Mouse (Mus musculus) embryonic facial prominence, embryonic 13.5 days (tissue): ENCODE results near the gene Sh3bgr. TPM values are rescaled to one million over a fixed set of nuclear protein-coding genes. Genes with fewer than 3 reads are reported as not detected.

ENCODE experiments used
- ATAC-seq: fragments of 200-750 bp; cut with Nextera tagmentation; 2 replicates; pipeline ENCODE4 v1.8.0; 2017; ENCODE audit warnings: low read depth; ENCODE audit not compliant: insufficient number of reproducible peaks, insufficient read depth, low FRiP score, low TSS enrichment
- H3K27ac ChIP-seq: fragments of 300-500 bp; sonication (generic); 2 replicates; pipeline ENCODE4 v1.5.1; 2015; ENCODE audit warnings: moderate library complexity, mild to moderate bottlenecking, inconsistent platforms
- H3K27me3 ChIP-seq: fragments of 300-500 bp; sonication (generic); 2 replicates; pipeline ENCODE4 v1.6.1; 2015; ENCODE audit warnings: mild to moderate bottlenecking, inconsistent platforms
- H3K36me3 ChIP-seq: fragments of 300-500 bp; sonication (generic); 2 replicates; pipeline ENCODE4 v1.6.1; 2015; ENCODE audit warnings: mild to moderate bottlenecking, inconsistent platforms
- H3K4me1 ChIP-seq: fragments of 300-500 bp; sonication (generic); 2 replicates; pipeline ENCODE4 v1.6.1; 2015; ENCODE audit warnings: inconsistent platforms
- H3K4me2 ChIP-seq: fragments of 300-500 bp; sonication (generic); 2 replicates; pipeline ENCODE4 v1.6.1; 2015; ENCODE audit warnings: moderate library complexity, mild to moderate bottlenecking, inconsistent platforms
- H3K4me3 ChIP-seq: fragments of 300-500 bp; sonication (generic); 2 replicates; pipeline ENCODE4 v1.5.1; 2015; ENCODE audit warnings: mild to moderate bottlenecking, inconsistent platforms
- H3K9ac ChIP-seq: fragments of 300-500 bp; sonication (generic); 2 replicates; pipeline ENCODE4 v1.6.1; 2015; ENCODE audit warnings: mild to moderate bottlenecking, inconsistent platforms
- H3K9me3 ChIP-seq: fragments of 300-500 bp; sonication (generic); 2 replicates; pipeline ENCODE4 v1.6.1; 2016; ENCODE audit warnings: inconsistent platforms
- WGBS: fragments of 180-500 bp; shearing (Covaris S2); methylation state at CpG from one replicate; pipeline ENCODE4 v1.1.7; 2015; ENCODE audit warnings: mixed read lengths; 5-methylcytosine and 5-hydroxymethylcytosine counted together
- polyA plus RNA-seq: library from polyadenylated mRNA; unstranded; fragments of >200 nt; fragmentation: Nextera tagmentation; extraction: Ambion mirVana; gene quantifications from 2 replicates; pipeline ENCODE4 v1.2.1, GENCODE M21; 2015

The Sh3bgr gene
- polyA plus RNA-seq, 1 experiment from 2014 or later = 1.4 TPM

DNA sequence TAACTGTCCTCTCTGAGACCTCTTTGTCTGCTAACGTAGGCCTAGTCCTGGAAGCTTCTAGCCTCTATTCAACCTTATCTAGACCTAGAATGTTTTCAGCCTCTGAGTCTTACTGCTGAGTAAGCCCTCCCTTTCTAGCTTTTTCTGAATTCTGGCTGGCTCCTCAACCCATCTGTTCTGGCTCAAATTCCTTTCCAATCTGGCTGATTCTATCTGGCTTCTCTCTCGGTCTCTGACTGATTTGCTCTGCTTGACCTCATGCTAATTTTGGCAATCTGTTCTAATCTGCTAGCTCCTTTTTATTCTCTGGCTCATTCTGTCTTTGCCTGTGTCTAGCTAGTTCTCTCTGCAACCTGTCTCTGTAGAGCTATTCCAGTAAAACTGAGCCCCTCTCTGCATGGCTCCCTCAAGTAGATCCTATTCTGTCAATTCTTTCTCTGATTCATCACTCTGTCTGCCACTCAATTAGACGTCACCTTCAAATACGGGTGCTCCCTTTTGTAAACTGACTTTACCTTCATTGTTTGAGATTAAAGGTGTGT, 34.5 kb upstream of the Sh3bgr start:
- Histone ChIP-seq H3K4me3 (no peak overlapping the region), H3K36me3 (no peaks in the 10 kb centered on the region), H3K27me3 (no peaks in the 10 kb centered on the region), H3K4me2 (no peak overlapping the region), H3K4me1 (no peaks in the 10 kb centered on the region), H3K27ac (no peak overlapping the region), H3K9ac (no peak overlapping the region), H3K9me3 (no peaks in the 10 kb centered on the region)
- 70% methylated on average over 4 of the region's 4 CpGs for WGBS
- no peak for ATAC-seq

- Histone ChIP-seq H3K27me3 (no peaks in the 10 kb centered on the region), H3K4me1 (no peaks in the 10 kb centered on the region), H3K4me2 (no peak overlapping the region), H3K9me3 (no peaks in the 10 kb centered on the region), H3K4me3 (no peak overlapping the region), H3K36me3 (no peaks in the 10 kb centered on the region), H3K9ac (no peak overlapping the region), H3K27ac (no peak overlapping the region)
- ATAC-seq = no peak
- 77% methylated on average over 4 of the region's 4 CpGs for WGBS
These were observed 31.4 kb upstream of the Sh3bgr start for GRCm38 (mm10) chr16:96168837-96169236.

DNA sequence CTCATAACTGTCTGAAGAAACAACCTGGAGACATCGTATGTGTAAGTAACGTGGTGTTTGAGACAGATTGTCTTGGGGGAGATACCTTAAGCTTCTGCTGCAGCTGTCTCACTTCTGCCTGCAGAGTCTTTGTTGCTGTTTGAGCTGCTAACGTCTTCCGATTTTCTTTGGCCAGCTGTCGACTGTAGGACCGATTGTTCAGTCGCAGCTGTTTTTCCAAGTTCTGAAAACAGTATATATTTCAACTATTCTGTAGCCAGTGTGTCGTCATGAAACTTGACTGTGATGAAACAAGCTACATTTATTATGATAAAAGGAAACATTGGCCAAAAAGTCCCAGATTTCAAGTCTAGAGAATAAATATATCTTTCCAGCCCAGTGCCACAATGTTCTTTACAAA, 26.6 kb upstream of the Sh3bgr start:
- no peaks in the 10 kb centered on the region for H3K36me3 ChIP-seq
- H3K27me3 ChIP-seq = no peaks in the 10 kb centered on the region
- no peak overlapping the region for H3K27ac ChIP-seq
- WGBS = 80% methylated on average over 8 of the region's 8 CpGs
- no peak for ATAC-seq
- H3K9ac ChIP-seq = no peak overlapping the region
- H3K4me3 ChIP-seq = no peak overlapping the region
- no peaks in the 10 kb centered on the region for H3K9me3 ChIP-seq
- H3K4me1 ChIP-seq = no peaks in the 10 kb centered on the region
- H3K4me2 ChIP-seq = no peak overlapping the region

DNA sequence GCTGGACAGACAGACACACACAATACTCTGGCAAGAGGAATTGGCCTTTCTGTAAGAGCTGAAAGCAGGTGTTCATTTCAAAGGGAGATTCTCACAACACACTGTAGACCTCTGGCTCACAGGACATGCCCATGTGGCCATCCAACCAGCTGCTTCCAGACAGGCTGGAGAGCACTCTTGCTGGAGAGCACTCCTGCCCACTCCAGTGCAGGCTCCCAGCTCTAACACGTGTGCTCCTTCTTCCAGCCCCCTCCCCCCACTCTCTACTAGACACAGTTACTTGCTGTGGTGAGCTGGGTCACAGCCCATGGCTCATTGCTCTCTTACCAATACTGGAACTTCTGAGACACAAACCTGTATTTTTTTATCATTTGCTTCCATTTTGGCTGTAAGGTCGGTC, 24.9 kb upstream of the Sh3bgr start:
- no peaks in the 10 kb centered on the region for H3K36me3 ChIP-seq
- WGBS = 46% methylated on average over 2 of the region's 2 CpGs
- H3K27ac ChIP-seq = no peak overlapping the region
- no peaks in the 10 kb centered on the region for H3K27me3 ChIP-seq
- no peaks in the 10 kb centered on the region for H3K4me1 ChIP-seq
- H3K4me2 ChIP-seq = no peak overlapping the region
- no peak overlapping the region for H3K4me3 ChIP-seq
- ATAC-seq = no peak
- no peaks in the 10 kb centered on the region for H3K9me3 ChIP-seq
- H3K9ac ChIP-seq = no peak overlapping the region

GRCm38 (mm10) chr16:96179156-96179555, 21.1 kb upstream of the Sh3bgr start:
- Histone ChIP-seq H3K9ac (no peak overlapping the region), H3K4me2 (no peak overlapping the region), H3K27ac (no peak overlapping the region), H3K4me1 (no peaks in the 10 kb centered on the region), H3K4me3 (no peak overlapping the region), H3K9me3 (no peaks in the 10 kb centered on the region), H3K36me3 (no peaks in the 10 kb centered on the region), H3K27me3 (no peaks in the 10 kb centered on the region)
- ATAC-seq = no peak

DNA sequence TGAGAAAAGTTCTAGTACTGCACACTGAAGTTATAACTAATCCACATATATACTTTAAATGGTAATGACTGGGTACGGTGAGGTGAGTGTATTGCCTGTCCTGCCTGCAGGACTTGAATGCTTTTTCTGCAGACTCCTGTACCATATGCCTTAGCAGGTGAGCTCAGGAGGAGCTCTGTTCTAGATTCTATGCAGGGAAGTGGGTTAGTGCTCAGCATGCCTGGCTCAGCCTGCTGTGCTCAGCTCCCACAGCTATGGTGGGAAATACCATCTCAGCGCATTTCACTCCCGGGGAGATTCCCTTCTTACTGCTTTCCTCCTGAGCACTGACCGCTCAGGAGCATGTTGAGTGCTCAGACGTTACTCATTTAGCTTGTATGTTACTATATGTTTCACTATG, 12.6 kb upstream of the Sh3bgr start:
- Histone ChIP-seq H3K9ac (no peak overlapping the region), H3K4me2 (no peak overlapping the region), H3K27ac (no peak overlapping the region), H3K27me3 (peaks cover 8% of the 10 kb centered on the region), H3K4me3 (no peak overlapping the region), H3K9me3 (0 out of 2 replicates have a peak, but pooled peaks cover 3% of the 10 kb centered on the region), H3K36me3 (no peaks in the 10 kb centered on the region), H3K4me1 (peaks cover 6% of the 10 kb centered on the region)
- ATAC-seq = no peak
- WGBS = 86% methylated on average over 5 of the region's 5 CpGs

DNA sequence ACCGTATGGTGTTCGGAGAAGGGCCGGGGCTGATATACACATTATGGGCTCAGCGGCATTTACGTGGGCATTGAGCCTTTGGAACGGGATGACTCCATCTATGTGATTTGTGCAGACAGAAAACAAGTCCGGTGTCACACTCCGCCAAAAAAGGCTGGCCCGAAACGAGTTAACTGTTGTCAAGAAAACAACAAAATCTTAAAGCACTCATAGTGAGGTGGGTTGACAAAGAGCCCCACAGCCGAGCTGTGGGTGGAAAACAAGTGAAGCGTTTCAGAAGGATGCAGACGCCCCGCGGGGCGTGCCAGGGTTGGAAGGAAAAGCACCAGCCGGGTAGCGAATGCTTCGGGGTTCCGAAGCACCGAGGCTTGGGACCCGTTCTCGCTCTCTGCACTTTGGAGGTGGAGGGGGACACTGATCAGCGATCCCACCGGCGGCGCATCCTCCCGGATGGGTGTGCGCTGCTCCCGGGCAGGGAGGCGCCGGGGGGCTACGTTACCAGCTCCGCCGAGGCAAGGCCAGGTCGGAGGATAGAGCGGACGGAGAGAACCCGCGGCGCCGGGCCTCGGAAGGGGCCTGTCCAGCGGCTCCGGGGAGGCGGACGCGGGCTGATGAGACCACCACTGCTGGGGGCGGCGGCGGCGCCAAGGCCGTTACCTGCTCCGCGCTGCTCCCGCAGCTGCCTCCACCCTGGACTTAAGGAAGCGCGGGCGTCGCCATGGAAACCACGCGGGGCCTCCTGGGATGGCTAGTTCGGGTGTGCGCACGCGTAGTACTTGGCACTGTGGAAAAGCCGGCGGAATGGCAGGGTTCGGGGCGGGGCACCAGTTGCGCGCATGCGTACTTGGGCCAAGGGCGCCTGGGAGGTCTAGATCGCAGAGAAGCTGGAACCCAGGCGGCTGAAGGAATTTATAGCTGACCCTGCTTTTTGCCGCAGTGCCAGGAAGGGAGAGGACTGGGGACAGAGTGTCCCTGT, 8.4 kb upstream of the Sh3bgr start, which contains the start of gene Lca5l:
TSS of gene Lca5l (minus strand) at position 741 of the 976 bp plus-strand sequence.
- Histone ChIP-seq H3K4me3 (peak within 1 kb of the TSS; percentile 92), H3K4me1 (peaks cover 6% of the 10 kb centered on the region), H3K4me2 (peak within 1 kb of the TSS; percentile 74), H3K9ac (peak within 1 kb of the TSS; percentile 83), H3K27me3 (peaks cover 8% of the 10 kb centered on the region), H3K27ac (peak within 1 kb of the TSS; percentile 69; the same call in 1 of the 2 replicates), H3K36me3 (no peaks in the 10 kb centered on the region), H3K9me3 (no peaks in the 10 kb centered on the region)
- ATAC-seq = peak; percentile 96
- WGBS = under 1% methylated on average over 76 of the region's 77 CpGs

DNA sequence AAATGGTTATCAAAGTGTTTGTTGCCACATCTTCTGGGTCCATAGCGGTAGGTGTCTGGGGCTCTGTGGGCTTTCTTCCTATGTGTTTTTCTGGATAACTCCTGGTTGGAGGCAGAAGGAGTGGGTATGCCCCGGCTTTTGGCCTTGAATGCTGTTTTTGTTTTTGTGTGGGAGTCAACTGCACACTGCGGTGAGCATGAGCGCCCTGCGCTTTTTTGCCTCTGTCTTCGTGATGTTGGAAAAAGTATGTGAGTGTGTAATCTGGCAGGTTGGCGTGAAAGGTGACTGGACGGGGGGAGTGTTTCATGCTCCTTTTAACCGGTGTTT, 415 bp downstream of the Sh3bgr start:
- Histone ChIP-seq H3K9me3 (no peaks in the 10 kb centered on the region), H3K36me3 (no peaks in the 10 kb centered on the region), H3K27me3 (peaks cover 12% of the 10 kb centered on the region; the same call in 1 of the 2 replicates), H3K4me3 (peak overlapping the region; percentile 20), H3K4me1 (peaks cover 16% of the 10 kb centered on the region), H3K27ac (no peak overlapping the region), H3K4me2 (peak overlapping the region; percentile 55), H3K9ac (peak overlapping the region; percentile 52)
- 33% methylated on average over 9 of the region's 9 CpGs for WGBS
- ATAC-seq = no peak

- no peaks in the 10 kb centered on the region for H3K9me3 ChIP-seq
- 55% methylated on average over 11 of the region's 11 CpGs for WGBS
- H3K9ac ChIP-seq = no peak overlapping the region
- no peak overlapping the region; the same call in 1 of the 2 replicates for H3K27ac ChIP-seq
- no peak for ATAC-seq
- no peak overlapping the region for H3K4me3 ChIP-seq
- H3K36me3 ChIP-seq = no peaks in the 10 kb centered on the region
- no peak overlapping the region for H3K4me2 ChIP-seq
- peaks cover 16% of the 10 kb centered on the region for H3K4me1 ChIP-seq
- H3K27me3 ChIP-seq = peaks cover 12% of the 10 kb centered on the region; the same call in 1 of the 2 replicates
These were observed 1.4 kb downstream of the Sh3bgr start for GRCm38 (mm10) chr16:96201485-96202232.

DNA sequence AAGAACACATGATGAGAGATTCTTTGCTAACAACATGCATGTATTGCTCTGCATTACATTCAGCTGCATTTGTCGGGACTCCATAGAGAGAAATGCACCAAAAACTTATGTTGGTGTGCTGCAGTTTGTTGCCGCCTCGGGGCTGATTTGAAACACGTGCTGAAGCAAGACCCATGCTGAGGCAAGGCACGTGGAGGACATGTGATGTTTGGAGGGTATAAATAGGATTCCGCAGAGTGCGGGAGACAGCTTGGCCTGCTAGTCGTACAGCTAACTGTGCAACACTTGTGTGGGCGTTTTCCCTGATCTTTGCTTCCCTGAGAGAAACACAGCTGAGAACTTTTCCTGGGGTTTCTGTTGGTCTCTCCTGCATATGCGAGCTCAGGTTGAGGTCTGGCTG, 9.5 kb downstream of the Sh3bgr start:
- H3K27ac ChIP-seq = no peak overlapping the region
- no peak overlapping the region for H3K4me3 ChIP-seq
- H3K4me2 ChIP-seq = no peak overlapping the region
- no peaks in the 10 kb centered on the region for H3K27me3 ChIP-seq
- no peak for ATAC-seq
- no peak overlapping the region for H3K9ac ChIP-seq
- H3K4me1 ChIP-seq = no peaks in the 10 kb centered on the region
- WGBS = 68% methylated on average over 10 of the region's 10 CpGs
- H3K9me3 ChIP-seq = 0 out of 2 replicates have a peak, but pooled peaks cover 5% of the 10 kb centered on the region
- H3K36me3 ChIP-seq = no peaks in the 10 kb centered on the region

- H3K4me1 ChIP-seq = no peaks in the 10 kb centered on the region
- no peak overlapping the region for H3K4me3 ChIP-seq
- ATAC-seq = no peak
- H3K36me3 ChIP-seq = no peaks in the 10 kb centered on the region
- WGBS = 82% methylated on average over 7 of the region's 7 CpGs
- H3K9me3 ChIP-seq = 0 out of 2 replicates have a peak, but pooled peaks cover 5% of the 10 kb centered on the region
- H3K27me3 ChIP-seq = no peaks in the 10 kb centered on the region
- H3K9ac ChIP-seq = no peak overlapping the region
- no peak overlapping the region for H3K27ac ChIP-seq
- no peak overlapping the region for H3K4me2 ChIP-seq
These were observed 10.6 kb downstream of the Sh3bgr start for GRCm38 (mm10) chr16:96210856-96211255.
